Mouse (Mus musculus) frontal cortex, postnatal 14 days (tissue): Measurements from ENCODE around the gene Gm49345.
"Not testable (repeated sequence)": the region's sequence is repeated elsewhere in the genome, so short reads cannot be mapped to it uniquely, and the experiment has no call there.

ENCODE experiments used
- DNase-seq, 2 experiments: peaks; one replicate each; pipeline ENCODE4 v3.0.0; 2022; ENCODE audit warnings: low spot score in 2 of 2

Gm49345 gene

GRCm38 (mm10) chr13:67637294-67638007 lies at the start of gene Gm49345, which contains the start of gene Zfp729a:
Gm49345 (minus strand) TSS chr13:67637769.
Zfp729a (minus strand) TSS chr13:67637791.
- peak; percentile 67 to 73 for DNase-seq

GRCm38 (mm10) chr13:67686971-67687370 lies 49.4 kb upstream of the Gm49345 start, which contains the start of gene Zfp738:
Zfp738 (minus strand) TSS chr13:67687071.
- DNase-seq = no peak

- DNase-seq = not testable (repeated sequence)
These were observed 46.3 kb upstream of the Gm49345 start for GRCm38 (mm10) chr13:67683841-67684240.

- peak; percentile 71 to 79 for DNase-seq
These were observed 45.6 kb upstream of the Gm49345 start for GRCm38 (mm10) chr13:67682959-67683735.

GRCm38 (mm10) chr13:67674902-67675301 lies 37.3 kb upstream of the Gm49345 start:
- no peak for DNase-seq

- no peak for DNase-seq
These were observed 14.9 kb upstream of the Gm49345 start for GRCm38 (mm10) chr13:67652496-67652895.

- no peak for DNase-seq
These were observed 27.5 kb downstream of the Gm49345 start for GRCm38 (mm10) chr13:67610108-67610507.

- DNase-seq = peak; percentile 74 to 82
These were observed 28.3 kb downstream of the Gm49345 start, which contains the start of gene Zfp729b for GRCm38 (mm10) chr13:67609066-67609876. Zfp729b (minus strand) TSS chr13:67609707.

GRCm38 (mm10) chr13:67572591-67573189 lies 64.9 kb downstream of the Gm49345 start:
- DNase-seq = no peak

GRCm38 (mm10) chr13:67553730-67554129 lies 83.8 kb downstream of the Gm49345 start, which contains the start of gene Zfp748:
Zfp748 (minus strand) TSS chr13:67553830.
- no peak for DNase-seq

GRCm38 (mm10) chr13:67552505-67553346 lies 84.8 kb downstream of the Gm49345 start:
- DNase-seq = peak; percentile 76 to 80

GRCm38 (mm10) chr13:67545941-67546340 lies 91.6 kb downstream of the Gm49345 start:
- DNase-seq = no peak
